Mouse (Mus musculus): ENCODE measurements around the gene Slc45a2. TPM values are rescaled to one million over a fixed set of nuclear protein-coding genes. Genes with fewer than 3 reads are reported as not detected.

Gene Slc45a2
- total and polyA plus RNA-seq, 3 experiments, result not detected

DNA sequence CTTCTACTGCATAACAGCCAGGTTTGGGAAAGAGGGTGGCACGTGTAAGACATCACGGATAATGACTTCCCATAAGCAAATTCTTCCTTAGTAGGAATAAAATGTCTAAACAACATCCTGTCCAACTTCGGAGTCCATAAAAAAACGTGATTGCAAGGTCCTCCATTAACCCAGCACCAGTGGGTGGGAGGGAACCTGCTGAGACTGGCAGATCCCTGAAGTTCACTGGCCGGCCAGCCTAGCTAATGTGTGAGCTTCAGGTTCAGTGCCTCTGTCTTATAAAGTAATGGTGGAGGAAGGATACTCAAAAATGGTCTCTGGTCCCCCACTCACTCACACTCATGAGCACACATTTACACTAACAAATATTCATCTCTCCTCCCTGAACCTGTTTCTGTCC, 45.4 kb upstream of the Slc45a2 start:
- Histone ChIP-seq H3K79me2 (replicated peaks; ENCODE audit: control insufficient read depth, insufficient read depth, low read length) (no peaks in the 10 kb centered on the region), H3K27me3 (ENCODE audit: control insufficient read depth, insufficient read depth, low read length) (no peaks in the 10 kb centered on the region), H3K9ac (ENCODE audit: low read depth, low read length) (no peak overlapping the region), H3K4me1 (ENCODE audit: control insufficient read depth, insufficient read depth, low read length) (no peaks in the 10 kb centered on the region), H3K36me3 (ENCODE audit: control insufficient read depth, insufficient read depth, low read length) (no peaks in the 10 kb centered on the region), H3K27ac (no peak overlapping the region), H3K4me3 (no peak overlapping the region)
- 31% methylated on average over 5 of the region's 5 CpGs for WGBS
- intact Hi-C loops (cut with DNase I), result no loop called here
- TF ChIP-seq CTCF (IDR thresholded peaks at IDR 0.05) (no peak), EP300 (IDR thresholded peaks at IDR 0.05; ENCODE audit: insufficient read depth, low read depth, low read length) (no peak), POLR2A (IDR thresholded peaks at IDR 0.05; ENCODE audit: insufficient read depth, low read depth, low read length) (no peak)
- DNase-seq, result no peak

DNA sequence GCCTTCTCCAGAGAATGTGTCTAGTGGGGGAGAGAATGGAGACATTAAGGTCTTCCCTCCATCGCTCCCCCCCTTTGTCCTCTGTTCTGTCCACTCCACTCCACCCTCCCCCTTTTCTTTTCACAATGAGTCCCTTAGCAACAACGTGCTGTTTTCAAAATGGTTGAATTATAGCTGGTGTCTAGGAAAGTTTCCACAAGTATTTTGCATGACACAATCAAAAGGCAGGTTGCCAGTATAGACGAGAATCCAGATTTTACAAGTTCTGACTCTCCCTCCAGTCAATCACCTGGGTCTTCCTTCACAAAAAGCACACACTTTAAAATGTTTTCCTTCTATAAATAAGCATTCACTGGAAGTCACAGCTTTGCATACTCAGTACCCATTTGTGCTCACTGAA, 43.8 kb upstream of the Slc45a2 start:
- intact Hi-C loops (cut with DNase I), result no loop called here
- Histone ChIP-seq H3K79me2 (replicated peaks; ENCODE audit: control insufficient read depth, insufficient read depth, low read length) (no peaks in the 10 kb centered on the region), H3K27ac (no peak overlapping the region), H3K4me3 (no peak overlapping the region), H3K36me3 (ENCODE audit: control insufficient read depth, insufficient read depth, low read length) (no peaks in the 10 kb centered on the region), H3K27me3 (ENCODE audit: control insufficient read depth, insufficient read depth, low read length) (no peaks in the 10 kb centered on the region), H3K4me1 (ENCODE audit: control insufficient read depth, insufficient read depth, low read length) (no peaks in the 10 kb centered on the region), H3K9ac (ENCODE audit: low read depth, low read length) (no peak overlapping the region)
- no peak for TF ChIP-seq POLR2A (IDR thresholded peaks at IDR 0.05; ENCODE audit: insufficient read depth, low read depth, low read length)
- 44% methylated on average over 3 of the region's 3 CpGs for WGBS
- no peak for DNase-seq

DNA sequence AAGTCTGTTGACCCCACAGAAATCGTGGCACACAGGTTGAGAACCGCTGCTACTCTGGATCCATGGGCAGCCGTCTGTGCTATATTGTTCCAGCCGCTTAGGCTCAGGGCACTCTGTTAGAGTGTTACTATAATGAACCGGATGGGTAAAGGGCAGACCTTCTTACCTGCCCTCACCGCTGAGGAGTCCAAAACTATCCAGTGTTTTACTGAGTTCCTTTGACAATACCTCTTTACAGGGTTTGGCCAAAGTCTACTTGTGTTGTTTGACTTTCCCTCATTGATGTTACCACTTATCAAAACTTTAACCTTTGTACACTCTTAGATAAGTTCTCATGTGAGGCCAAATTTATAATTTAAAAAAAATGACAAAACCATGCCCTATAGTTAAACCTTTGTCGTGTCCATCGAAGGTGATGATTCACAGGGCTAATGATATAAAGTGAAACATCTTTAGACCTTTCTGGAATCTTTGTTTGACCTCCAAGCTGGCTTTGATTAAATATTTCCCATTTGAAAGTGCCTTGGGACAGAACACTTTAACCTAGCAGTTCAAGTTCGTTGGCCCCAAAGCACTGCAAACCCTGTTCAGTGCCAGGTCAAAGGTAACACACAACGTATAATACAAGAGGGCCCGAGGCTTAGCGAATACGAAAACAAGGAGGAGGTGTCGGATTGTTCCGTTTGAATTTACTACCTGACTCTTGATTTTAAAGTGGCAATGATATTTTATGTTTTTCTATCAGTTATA, 41.1 kb upstream of the Slc45a2 start:
- H3K79me2 ChIP-seq (replicated peaks; ENCODE audit: control insufficient read depth, insufficient read depth, low read length), result no peaks in the 10 kb centered on the region
- TF ChIP-seq EP300 (IDR thresholded peaks at IDR 0.05; ENCODE audit: insufficient read depth, low read depth, low read length) (no peak), POLR2A (IDR thresholded peaks at IDR 0.05; ENCODE audit: insufficient read depth, low read depth, low read length) (no peak), CTCF (IDR thresholded peaks at IDR 0.05) (no peak)
- no peak overlapping the region for H3K27ac ChIP-seq
- H3K4me3 ChIP-seq, result no peak overlapping the region
- 90% methylated on average over 15 of the region's 15 CpGs for WGBS
- no peak for DNase-seq
- no peak overlapping the region for H3K9ac ChIP-seq (ENCODE audit: low read depth, low read length)
- no peaks in the 10 kb centered on the region for H3K36me3 ChIP-seq (ENCODE audit: control insufficient read depth, insufficient read depth, low read length)
- intact Hi-C loops (cut with DNase I), result no loop called here
- H3K4me1 ChIP-seq (ENCODE audit: control insufficient read depth, insufficient read depth, low read length), result no peaks in the 10 kb centered on the region
- no peaks in the 10 kb centered on the region for H3K27me3 ChIP-seq (ENCODE audit: control insufficient read depth, insufficient read depth, low read length)

DNA sequence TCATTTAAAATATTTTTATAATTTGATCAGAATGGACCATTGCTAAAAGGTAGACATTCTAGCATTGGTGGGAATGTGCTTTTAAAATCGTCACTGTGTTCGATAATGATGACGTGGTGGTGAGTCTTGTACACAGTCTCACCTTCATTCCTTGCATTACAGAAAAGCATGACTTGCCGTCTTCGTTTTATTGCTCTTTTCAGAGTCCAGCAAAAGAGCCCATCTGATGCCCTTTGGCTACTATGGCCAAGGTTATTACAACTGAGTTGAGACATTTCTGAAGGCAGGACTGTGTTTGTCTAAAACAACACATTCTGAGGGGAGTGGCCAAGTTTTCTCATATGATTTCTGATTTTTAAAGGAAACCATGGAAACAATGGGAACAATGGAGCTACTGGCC, 40.3 kb upstream of the Slc45a2 start:
- DNase-seq, result no peak
- Histone ChIP-seq H3K27ac (no peak overlapping the region), H3K27me3 (ENCODE audit: control insufficient read depth, insufficient read depth, low read length) (no peaks in the 10 kb centered on the region), H3K9ac (ENCODE audit: low read depth, low read length) (no peak overlapping the region), H3K79me2 (replicated peaks; ENCODE audit: control insufficient read depth, insufficient read depth, low read length) (no peaks in the 10 kb centered on the region), H3K36me3 (ENCODE audit: control insufficient read depth, insufficient read depth, low read length) (no peaks in the 10 kb centered on the region), H3K4me3 (no peak overlapping the region), H3K4me1 (ENCODE audit: control insufficient read depth, insufficient read depth, low read length) (no peaks in the 10 kb centered on the region)
- intact Hi-C loops (cut with DNase I), result no loop called here
- WGBS, result 92% methylated on average over 5 of the region's 5 CpGs
- TF ChIP-seq POLR2A (IDR thresholded peaks at IDR 0.05; ENCODE audit: insufficient read depth, low read depth, low read length) (no peak), CTCF (IDR thresholded peaks at IDR 0.05) (no peak)

- H3K4me3 ChIP-seq, result no peak overlapping the region
- intact Hi-C loops (cut with DNase I), result no loop called here
- no peak for DNase-seq
- no peaks in the 10 kb centered on the region for H3K79me2 ChIP-seq (replicated peaks; ENCODE audit: control insufficient read depth, insufficient read depth, low read length)
- TF ChIP-seq CTCF (IDR thresholded peaks at IDR 0.05) (no peak), EP300 (IDR thresholded peaks at IDR 0.05; ENCODE audit: insufficient read depth, low read depth, low read length) (no peak), POLR2A (IDR thresholded peaks at IDR 0.05; ENCODE audit: insufficient read depth, low read depth, low read length) (no peak)
- H3K36me3 ChIP-seq (ENCODE audit: control insufficient read depth, insufficient read depth, low read length), result no peaks in the 10 kb centered on the region
- H3K27me3 ChIP-seq (ENCODE audit: control insufficient read depth, insufficient read depth, low read length), result no peaks in the 10 kb centered on the region
- 73% methylated on average over 2 of the region's 2 CpGs for WGBS
- H3K9ac ChIP-seq (ENCODE audit: low read depth, low read length), result no peak overlapping the region
- H3K4me1 ChIP-seq (ENCODE audit: control insufficient read depth, insufficient read depth, low read length), result no peaks in the 10 kb centered on the region
- no peak overlapping the region for H3K27ac ChIP-seq
These were observed 37.9 kb upstream of the Slc45a2 start for GRCm38 (mm10) chr15:10962601-10963000.

DNA sequence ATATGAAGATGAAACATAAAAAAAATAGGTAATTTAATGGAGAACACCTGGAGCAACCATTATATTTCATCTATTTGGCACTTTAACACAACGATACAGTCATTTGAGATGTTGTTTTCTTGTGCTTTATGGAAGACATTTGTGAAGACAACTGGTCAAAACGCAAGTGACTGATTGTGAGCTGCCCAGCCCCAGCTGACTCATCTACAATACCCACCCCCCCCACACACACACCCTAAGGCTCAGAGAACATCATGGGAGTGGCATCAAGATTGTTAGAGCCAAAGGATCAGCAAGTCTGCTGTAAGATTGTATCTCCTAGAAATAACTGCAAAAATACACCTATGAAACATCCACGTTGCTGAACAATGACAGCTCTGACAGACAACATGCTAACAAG, 31.1 kb upstream of the Slc45a2 start:
- Histone ChIP-seq H3K36me3 (ENCODE audit: control insufficient read depth, insufficient read depth, low read length) (no peaks in the 10 kb centered on the region), H3K27ac (no peak overlapping the region), H3K4me1 (ENCODE audit: control insufficient read depth, insufficient read depth, low read length) (no peaks in the 10 kb centered on the region), H3K79me2 (replicated peaks; ENCODE audit: control insufficient read depth, insufficient read depth, low read length) (no peaks in the 10 kb centered on the region), H3K27me3 (ENCODE audit: control insufficient read depth, insufficient read depth, low read length) (no peaks in the 10 kb centered on the region), H3K4me3 (no peak overlapping the region), H3K9ac (ENCODE audit: low read depth, low read length) (no peak overlapping the region)
- no peak for TF ChIP-seq EP300 (IDR thresholded peaks at IDR 0.05; ENCODE audit: insufficient read depth, low read depth, low read length)
- no peak for TF ChIP-seq CTCF (IDR thresholded peaks at IDR 0.05)
- TF ChIP-seq POLR2A (IDR thresholded peaks at IDR 0.05; ENCODE audit: insufficient read depth, low read depth, low read length), result no peak
- intact Hi-C loops (cut with DNase I), result no loop called here
- DNase-seq, result no peak
- WGBS, result 64% methylated on average over 3 of the region's 3 CpGs
